Mouse (Mus musculus) limb, embryonic 14.5 days (tissue): Measurements from ENCODE around the gene Ica1. TPM values are rescaled to one million over a fixed set of nuclear protein-coding genes. Genes with fewer than 3 reads are reported as not detected.

ENCODE experiments used
- ATAC-seq: fragments of 200-750 bp; cut with Nextera tagmentation; 2 replicates; pipeline ENCODE4 v1.8.0; 2017; ENCODE audit warnings: low read depth, moderate number of reproducible peaks, moderate TSS enrichment; ENCODE audit not compliant: low FRiP score
- DNase-seq: peaks from one replicate; pipeline ENCODE4 v3.0.0-alpha.2; 2015; ENCODE audit warnings: low spot score
- H3K27ac ChIP-seq: fragments of 300-500 bp; sonication (generic); replicated peaks from 2 replicates; pipeline ENCODE4 v1.5.1; 2014; ENCODE audit warnings: low read depth, mild to moderate bottlenecking, low read length, moderate library complexity, mixed read lengths
- H3K27me3 ChIP-seq: fragments of 300-500 bp; sonication (generic); 2 replicates; pipeline ENCODE4 v1.6.1; 2014; ENCODE audit warnings: low read length, mixed read lengths; ENCODE audit not compliant: control insufficient read depth, insufficient read depth
- H3K36me3 ChIP-seq: fragments of 300-500 bp; sonication (generic); 2 replicates; pipeline ENCODE4 v1.6.1; 2014; ENCODE audit warnings: mild to moderate bottlenecking, low read length, moderate library complexity, mixed read lengths; ENCODE audit not compliant: control insufficient read depth, insufficient read depth
- H3K4me1 ChIP-seq: fragments of 300-500 bp; sonication (generic); 2 replicates; pipeline ENCODE4 v1.6.1; 2014; ENCODE audit warnings: antibody characterized with exemption, low read length, mixed read lengths; ENCODE audit not compliant: control insufficient read depth, insufficient read depth
- H3K4me2 ChIP-seq: fragments of 300-500 bp; sonication (generic); replicated peaks from 2 replicates; pipeline ENCODE4 v1.6.1; 2014; ENCODE audit warnings: low read depth, mild to moderate bottlenecking, low read length, moderate library complexity; ENCODE audit not compliant: severe bottlenecking
- H3K4me3 ChIP-seq: fragments of 300-500 bp; sonication (generic); replicated peaks from 2 replicates; pipeline ENCODE4 v1.5.1; 2014; ENCODE audit warnings: low read length
- H3K9ac ChIP-seq: fragments of 300-500 bp; sonication (generic); 2 replicates; pipeline ENCODE4 v1.6.1; 2014; ENCODE audit warnings: mild to moderate bottlenecking, low read depth, low read length, moderate library complexity; ENCODE audit not compliant: severe bottlenecking
- H3K9me3 ChIP-seq: fragments of 300-500 bp; sonication (generic); 2 replicates; pipeline ENCODE4 v1.6.1; 2016; ENCODE audit warnings: low read length; ENCODE audit not compliant: control insufficient read depth
- POLR2A ChIP-seq: fragments of 200-500 bp; IDR thresholded peaks from 2 replicates; pipeline ENCODE4 v1.8.0; 2012; ENCODE audit warnings: inconsistent platforms, mild to moderate bottlenecking, moderate library complexity, borderline replicate concordance; ENCODE audit not compliant: insufficient read depth, insufficient read length; ENCODE audit errors: extremely low read depth
- WGBS: fragments of 180-500 bp; shearing (Covaris S2); extraction: QIAGEN DNeasy Blood & Tissue Kit; methylation state at CpG from one replicate; pipeline ENCODE4 v1.1.7; 2014; 5-methylcytosine and 5-hydroxymethylcytosine counted together
- polyA plus RNA-seq, 2 experiments: library from polyadenylated mRNA; depleted of rRNA in 1 of 2; stranded (reverse) in 1 of 2; unstranded in 1 of 2; fragments of >200 nt; fragmentation: Nextera tagmentation in 1 of 2; extraction: Ambion mirVana in 1 of 2; gene quantifications; 2 replicates each; pipeline versions ENCODE4 v1.2.1 to v1.2.3; 2012 to 2014

Ica1 gene
- polyA plus RNA-seq, 2 experiments = 6.4 to 14.7 TPM

DNA sequence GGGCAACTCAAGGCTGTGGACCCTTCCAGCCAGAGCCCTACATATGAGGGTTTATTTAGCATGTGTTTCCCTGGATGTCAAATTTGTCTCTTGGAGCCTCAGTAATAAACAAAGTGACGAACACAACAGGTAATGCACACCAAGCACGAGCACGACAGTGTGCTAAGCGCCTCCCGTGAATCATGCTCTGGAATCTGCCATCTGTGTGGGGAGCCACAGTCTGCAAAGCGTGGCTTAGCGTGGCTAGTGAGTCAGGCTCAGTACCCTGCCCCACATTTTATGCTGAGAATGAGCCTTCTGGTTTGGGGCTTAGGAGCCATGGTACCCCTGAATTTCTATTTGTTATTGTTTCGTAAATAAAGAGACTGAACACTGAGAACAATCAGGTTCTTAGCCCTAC lies 50.5 kb downstream of the Ica1 start:
- Histone ChIP-seq H3K9ac (no peak overlapping the region), H3K9me3 (no peaks in the 10 kb centered on the region), H3K4me1 (no peaks in the 10 kb centered on the region), H3K27ac (no peak overlapping the region), H3K4me2 (no peak overlapping the region), H3K27me3 (no peaks in the 10 kb centered on the region), H3K4me3 (no peak overlapping the region), H3K36me3 (0 out of 2 replicates have a peak, but pooled peaks cover 3% of the 10 kb centered on the region)
- 86% methylated on average over 8 of the region's 8 CpGs for WGBS
- no peak for TF ChIP-seq POLR2A
- ATAC-seq (no peak), DNase-seq (no peak)

DNA sequence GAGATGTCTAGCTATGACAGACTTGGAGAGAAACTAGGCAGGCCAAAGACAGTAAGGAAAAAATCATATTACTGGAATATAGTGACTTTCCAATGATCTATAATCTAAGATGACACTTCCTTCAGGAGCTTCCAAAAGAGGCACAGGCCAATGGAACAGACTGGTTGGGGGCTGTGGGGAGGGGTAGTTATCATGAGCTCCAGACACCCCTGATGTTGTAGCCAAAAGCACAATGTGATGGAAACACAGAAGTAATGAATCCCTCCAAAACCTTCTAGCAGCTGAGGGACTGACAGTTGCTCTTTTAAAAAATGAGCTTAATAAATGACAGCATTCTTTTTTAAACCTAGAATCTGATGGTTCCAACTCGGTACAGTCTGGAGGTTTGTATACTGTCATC lies 52.7 kb downstream of the Ica1 start:
- TF ChIP-seq POLR2A = no peak
- H3K4me2 ChIP-seq = no peak overlapping the region
- no peaks in the 10 kb centered on the region for H3K27me3 ChIP-seq
- DNase-seq = no peak
- ATAC-seq = no peak
- no peaks in the 10 kb centered on the region for H3K4me1 ChIP-seq
- 91% methylated on average over 1 of the region's 1 CpGs for WGBS
- H3K4me3 ChIP-seq = no peak overlapping the region
- H3K9ac ChIP-seq = no peak overlapping the region
- no peaks in the 10 kb centered on the region for H3K9me3 ChIP-seq
- H3K36me3 ChIP-seq = 0 out of 2 replicates have a peak, but pooled peaks cover 3% of the 10 kb centered on the region
- H3K27ac ChIP-seq = no peak overlapping the region

DNA sequence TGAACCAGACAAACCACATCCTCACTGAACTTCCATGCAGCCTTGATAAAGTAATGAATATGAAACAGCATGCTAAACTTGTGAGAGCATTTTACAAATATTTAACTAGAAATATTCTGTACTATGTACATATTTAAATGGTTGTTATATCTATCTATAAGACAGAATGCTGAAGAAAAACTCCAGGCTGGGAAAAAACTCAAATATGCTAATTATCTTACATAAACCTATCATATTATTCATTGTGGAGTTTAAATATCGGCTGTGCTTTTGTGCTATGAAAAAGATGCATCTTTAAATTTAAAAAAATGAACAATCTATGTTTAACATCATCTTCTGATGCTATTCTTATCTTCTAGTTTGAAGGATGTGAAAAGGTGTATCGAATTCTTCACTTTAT lies 58.6 kb downstream of the Ica1 start:
- no peak for ATAC-seq
- H3K4me2 ChIP-seq = no peak overlapping the region
- H3K4me1 ChIP-seq = no peaks in the 10 kb centered on the region
- no peak for DNase-seq
- H3K36me3 ChIP-seq = no peaks in the 10 kb centered on the region
- TF ChIP-seq POLR2A = no peak
- H3K9ac ChIP-seq = no peak overlapping the region
- no peak overlapping the region for H3K4me3 ChIP-seq
- no peaks in the 10 kb centered on the region for H3K27me3 ChIP-seq
- H3K9me3 ChIP-seq = no peaks in the 10 kb centered on the region
- WGBS = 62% methylated on average over 2 of the region's 2 CpGs
- H3K27ac ChIP-seq = no peak overlapping the region

DNA sequence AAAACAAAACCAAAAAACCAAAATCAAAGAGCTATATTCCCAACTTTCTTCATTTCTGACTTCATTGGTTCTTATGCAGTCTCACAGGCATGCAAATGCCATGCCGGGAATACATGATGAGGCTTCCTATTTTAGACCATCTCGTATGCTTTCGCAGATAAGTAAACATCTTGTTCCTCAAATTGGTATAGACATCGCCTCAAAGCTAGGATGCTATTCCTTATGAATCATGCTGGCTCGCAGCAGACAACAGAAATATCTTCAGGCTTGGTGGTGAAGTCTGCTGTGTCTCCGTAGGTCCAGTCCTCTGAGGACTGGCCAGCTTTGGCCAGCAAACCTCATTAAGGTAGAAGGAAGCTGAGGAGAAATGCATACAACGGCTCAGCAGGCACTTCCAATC lies 60.3 kb downstream of the Ica1 start:
- WGBS = 92% methylated on average over 7 of the region's 7 CpGs
- no peak for DNase-seq

DNA sequence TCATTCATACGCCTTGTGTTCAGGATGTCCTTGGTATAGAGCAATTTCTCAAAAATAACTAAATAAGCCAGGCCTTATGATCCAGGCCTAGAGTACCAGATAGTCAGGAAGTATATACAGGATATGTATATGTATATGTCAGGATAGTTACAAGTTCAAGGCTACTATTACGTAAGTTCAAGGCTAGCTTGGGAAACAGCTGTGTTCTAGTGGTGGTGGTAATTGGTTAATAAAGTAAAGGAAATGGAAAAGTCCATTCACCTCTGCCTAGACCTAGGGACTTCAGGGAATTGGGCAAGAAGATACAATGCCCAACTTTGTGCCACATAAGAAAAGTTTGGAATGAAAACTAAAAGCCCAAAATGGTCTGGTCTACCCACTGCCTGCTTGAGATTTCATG lies 61.7 kb downstream of the Ica1 start:
- no peak for ATAC-seq
- no peaks in the 10 kb centered on the region for H3K4me1 ChIP-seq
- no peaks in the 10 kb centered on the region for H3K27me3 ChIP-seq
- WGBS = 87% methylated on average over 2 of the region's 2 CpGs
- no peaks in the 10 kb centered on the region for H3K9me3 ChIP-seq
- no peak overlapping the region for H3K9ac ChIP-seq
- H3K4me3 ChIP-seq = no peak overlapping the region
- H3K27ac ChIP-seq = no peak overlapping the region
- TF ChIP-seq POLR2A = no peak
- no peak overlapping the region for H3K4me2 ChIP-seq
- DNase-seq = no peak
- H3K36me3 ChIP-seq = no peaks in the 10 kb centered on the region

More for the DNA sequence above, 60.3 kb downstream of the Ica1 start:
- H3K9me3 ChIP-seq = no peaks in the 10 kb centered on the region
- H3K27me3 ChIP-seq = no peaks in the 10 kb centered on the region
- no peak overlapping the region for H3K27ac ChIP-seq
- no peaks in the 10 kb centered on the region for H3K4me1 ChIP-seq
- no peak overlapping the region for H3K4me3 ChIP-seq
- no peak overlapping the region for H3K4me2 ChIP-seq
- H3K9ac ChIP-seq = no peak overlapping the region
- TF ChIP-seq POLR2A = no peak
- no peaks in the 10 kb centered on the region for H3K36me3 ChIP-seq
- no peak for ATAC-seq

DNA sequence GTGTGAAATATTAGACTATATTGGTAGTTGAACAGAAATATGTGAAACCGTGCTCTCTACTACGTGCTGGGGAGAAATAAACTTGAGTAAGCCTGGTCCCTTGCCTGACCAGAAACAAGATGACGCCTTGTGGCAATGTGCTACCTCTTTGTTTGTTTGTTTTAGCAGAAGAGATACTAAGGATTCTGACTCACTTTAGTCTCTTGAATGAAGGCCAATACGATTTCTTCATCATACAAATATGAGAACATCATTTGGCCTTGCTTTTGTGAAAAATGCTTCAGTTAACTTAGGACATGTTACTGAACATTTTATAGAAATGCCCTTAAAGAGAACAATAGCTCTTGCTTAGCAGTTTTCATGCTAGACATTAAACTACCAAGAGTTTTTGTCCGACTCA lies 67.0 kb downstream of the Ica1 start:
- H3K27me3 ChIP-seq = no peaks in the 10 kb centered on the region
- no peak overlapping the region for H3K27ac ChIP-seq
- ATAC-seq (no peak), DNase-seq (no peak)
- WGBS = 81% methylated on average over 5 of the region's 5 CpGs
- no peak overlapping the region for H3K4me3 ChIP-seq
- H3K36me3 ChIP-seq = no peaks in the 10 kb centered on the region
- H3K4me2 ChIP-seq = no peak overlapping the region
- TF ChIP-seq POLR2A = no peak
- no peaks in the 10 kb centered on the region for H3K9me3 ChIP-seq
- no peak overlapping the region for H3K9ac ChIP-seq
- no peaks in the 10 kb centered on the region for H3K4me1 ChIP-seq
